ENCODE assay signal across 18 mouse cellular contexts in the genomic region with DNA sequence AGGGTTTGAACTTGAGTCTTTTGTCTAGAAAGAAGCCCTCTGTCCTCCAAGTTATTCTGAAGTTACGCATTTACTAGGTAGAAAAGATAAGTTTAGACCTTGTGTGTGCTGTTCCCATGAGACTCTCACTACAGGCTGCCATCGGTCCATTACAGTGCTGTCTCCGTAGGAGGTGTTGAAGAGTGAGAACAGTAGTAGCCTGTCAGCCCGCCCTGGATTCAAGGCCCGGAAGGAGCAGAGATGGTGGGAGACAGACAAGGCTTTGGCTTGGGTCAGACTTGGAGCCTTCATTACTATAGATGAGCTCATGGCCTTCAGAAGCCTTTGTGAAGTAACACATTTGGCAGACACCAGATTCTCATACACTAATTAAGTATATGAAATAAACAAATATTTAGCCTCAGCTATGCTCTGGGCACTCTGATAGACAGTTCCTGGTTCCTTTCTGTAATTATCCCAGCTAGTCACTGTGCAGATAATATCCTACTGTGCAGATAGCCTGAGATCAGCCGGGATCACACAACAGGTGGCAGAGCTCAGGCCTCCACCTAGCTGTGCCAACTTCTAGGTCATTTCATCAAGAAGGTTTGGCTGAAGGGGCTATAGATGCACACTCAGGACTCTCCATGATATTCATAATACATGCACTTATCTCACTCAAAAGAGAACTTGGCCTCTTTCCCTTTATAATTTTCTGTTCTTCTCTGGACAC. TPM values are rescaled to one million over a fixed set of nuclear protein-coding genes. Genes with fewer than 3 reads are reported as not detected.
DNase-seq lines count a peak whose midpoint lies in the region; ATAC-seq and TF ChIP-seq lines count a peak whose summit lies in the region.
"Had no signal": no experiment of that assay in that cellular context is flagged by ENCODE, and none has a peak within 500 bp of the region (broad histone marks: within the 10 kb centered on the region; RNA-seq: fewer than 3 reads in every experiment).

No protein-coding gene starts in this region.

- no peaks in the 10 kb centered on the region for H3K9me3 ChIP-seq in heart, embryonic 13.5 days
- no peaks in the 10 kb centered on the region for H3K9me3 ChIP-seq in lung, embryonic 14.5 days (ENCODE audit: low read depth, low read length)
- H3K9me3 ChIP-seq: embryonic facial prominence, embryonic 10.5 days; forebrain, embryonic 13.5 days; hindbrain, embryonic 15.5 days had no signal

- no peak overlapping the region for H3K4me3 ChIP-seq in heart, embryonic 13.5 days
- H3K4me3 ChIP-seq in lung, embryonic 14.5 days (ENCODE audit: low read depth, low read length) = no peak overlapping the region
- H3K4me3 ChIP-seq: embryonic facial prominence, embryonic 10.5 days; forebrain, embryonic 13.5 days; hindbrain, embryonic 15.5 days had no signal

- H3K4me2 ChIP-seq in heart, embryonic 13.5 days = no peak overlapping the region
- no peak overlapping the region for H3K4me2 ChIP-seq in lung, embryonic 14.5 days
- H3K4me2 ChIP-seq: forebrain, embryonic 13.5 days; heart, embryonic 11.5 days; hindbrain, embryonic 15.5 days had no signal

- no peak for ATAC-seq in heart, embryonic 13.5 days (ENCODE audit: extremely low read depth, insufficient number of reproducible peaks, low FRiP score, low TSS enrichment)
- ATAC-seq in lung, embryonic 14.5 days (ENCODE audit: insufficient read depth) = peak; percentile 55; the same call in 1 of the 2 replicates
- ATAC-seq: forebrain, embryonic 13.5 days; forebrain, postnatal 0 days had no signal

- H3K36me3 ChIP-seq in heart, embryonic 13.5 days = peaks cover 28% of the 10 kb centered on the region
- peaks cover 38% of the 10 kb centered on the region for H3K36me3 ChIP-seq in lung, embryonic 14.5 days (ENCODE audit: insufficient read depth)

- DNase-seq in heart, adult 18-20 months = no peak
- DNase-seq in lung, embryonic 14.5 days = peak; percentile 38
- DNase-seq in lung, postnatal 25 days (ENCODE audit: low spot score) = no peak
- peak; percentile 31 for DNase-seq in lung, postnatal 10 days
- DNase-seq in lung, adult 18-20 months = no peak
- DNase-seq in ovary, postnatal 14 days (ENCODE audit: low spot score) = no peak
- DNase-seq: adrenal gland, adult 8-10 months; adrenal gland, postnatal 36 days; cerebellum, adult 2 months; cerebellum, postnatal 10 days; forebrain, postnatal 0 days; gastrocnemius, postnatal 14 days; heart, postnatal 10 days had no signal

- TF ChIP-seq CTCF in lung, embryonic 14.5 days (IDR thresholded peaks at IDR 0.05; ENCODE audit: low read depth) = no peak

- H3K9ac ChIP-seq in heart, embryonic 13.5 days = no peak overlapping the region
- H3K9ac ChIP-seq in lung, embryonic 14.5 days = no peak overlapping the region
- H3K9ac ChIP-seq: forebrain, embryonic 13.5 days; forebrain, postnatal 0 days; hindbrain, embryonic 15.5 days had no signal

- 53% methylated on average over 6 of the region's 6 CpGs for WGBS in heart, embryonic 13.5 days
- WGBS in lung, embryonic 14.5 days = 62% methylated on average over 6 of the region's 6 CpGs

- H3K4me1 ChIP-seq in heart, embryonic 13.5 days = peaks cover 88% of the 10 kb centered on the region
- H3K4me1 ChIP-seq in lung, embryonic 14.5 days (ENCODE audit: insufficient read depth) = peaks cover 20% of the 10 kb centered on the region

- H3K27me3 ChIP-seq in heart, embryonic 13.5 days (replicated peaks) = no peaks in the 10 kb centered on the region
- H3K27me3 ChIP-seq in lung, embryonic 14.5 days (ENCODE audit: insufficient read depth, low read length) = no peaks in the 10 kb centered on the region
- H3K27me3 ChIP-seq: forebrain, embryonic 13.5 days; hindbrain, embryonic 15.5 days had no signal

- 0 out of 2 replicates have a peak overlapping the region, but pooled peaks have one; percentile 21 for H3K27ac ChIP-seq in heart, embryonic 13.5 days (replicated peaks)
- no peak overlapping the region for H3K27ac ChIP-seq in lung, embryonic 14.5 days (ENCODE audit: low read depth)
- H3K27ac ChIP-seq: embryonic facial prominence, embryonic 10.5 days; forebrain, embryonic 13.5 days; hindbrain, embryonic 15.5 days had no signal

RNA-seq across cellular contexts. Expression of gene Zfp664, which starts 11.6 kb away (rescaled TPM):
- polyA plus RNA-seq in heart, embryonic 13.5 days (2015; fragmentation: Nextera tagmentation; extraction: Ambion mirVana) = 59.2 and 59.8 TPM in 2 replicates
- 10 to 100 TPM; 37.5 to 38.4 TPM for total RNA-seq in heart, adult 18-20 months (2021)
- 90.7 and 98.9 TPM in 2 replicates for polyA plus RNA-seq in lung, embryonic 14.5 days (2014; fragmentation: Nextera tagmentation; extraction: Ambion mirVana)

RNA-seq across cellular contexts. Expression of gene Ccdc92, which starts 11.8 kb away (rescaled TPM):
- 3.7 and 4.4 TPM in 2 replicates for polyA plus RNA-seq in heart, embryonic 13.5 days (2015; fragmentation: Nextera tagmentation; extraction: Ambion mirVana)
- 1 to 10 TPM; 1.1 to 1.3 TPM for total RNA-seq in heart, adult 18-20 months (2021)
- polyA plus RNA-seq in lung, embryonic 14.5 days (2014; fragmentation: Nextera tagmentation; extraction: Ambion mirVana) = 7.5 and 8.8 TPM in 2 replicates

Comparison
In these comparisons a context has a peak if more than half of its experiments do, and no peak if none do; other contexts are left out.
1. DNase-seq: peak in lung, embryonic 14.5 days (single experiment) and lung, postnatal 10 days (single experiment); none in heart, adult 18-20 months (0 of 2), lung, postnatal 25 days (single experiment), lung, adult 18-20 months (0 of 2) and ovary, postnatal 14 days (single experiment).